Mouse (Mus musculus): Measurements from ENCODE around the gene Srsf2.

- no peak for TF ChIP-seq CTCF (IDR thresholded peaks at IDR 0.05; ENCODE audit: borderline replicate concordance, control insufficient read depth, extremely low read depth, insufficient read depth, low read length, poor library complexity)
- TF ChIP-seq POLR2A (IDR thresholded peaks at IDR 0.05; ENCODE audit: control insufficient read depth, extremely low read depth, insufficient read depth, low read length, poor library complexity) = no peak
Observed at GRCm38 (mm10) chr11:116832172-116832685, 20.7 kb downstream of the Srsf2 start.

Measured in thymus, adult 2 months (tissue).